Mouse (Mus musculus): ENCODE results near the gene Isg15. TPM values are rescaled to one million over a fixed set of nuclear protein-coding genes. Genes with fewer than 3 reads are reported as not detected.
"Not testable (repeated sequence)": the region's sequence is repeated elsewhere in the genome, so short reads cannot be mapped to it uniquely, and the experiment has no call there.

Gene Isg15
- total RNA-seq, 2 experiments from 2014 or later = 0.87 to 1.3 TPM

DNA sequence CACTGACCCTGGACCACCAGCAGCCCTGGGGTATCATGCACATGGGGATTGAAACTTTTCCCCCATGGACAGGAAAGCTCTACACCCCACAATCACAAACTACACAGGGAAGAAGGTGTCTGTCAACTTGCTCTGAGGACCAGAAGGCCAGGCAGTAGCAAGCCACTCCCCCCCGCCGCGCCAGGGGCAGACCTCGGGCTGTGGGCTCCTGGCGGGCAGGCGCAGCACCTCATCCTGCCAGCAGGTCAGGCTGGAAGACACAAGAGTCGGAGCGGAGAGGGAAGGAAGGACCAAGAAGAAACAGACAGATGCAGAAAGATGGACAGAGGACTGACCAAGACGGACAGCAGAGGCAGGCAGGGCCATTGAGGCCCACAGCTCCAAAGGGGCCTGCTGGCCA lies 23.0 kb downstream of the Isg15 start:
- no peak for DNase-seq (ENCODE audit: low spot score in 2 of 2)
- H3K27ac ChIP-seq = no peak overlapping the region
- no peak for TF ChIP-seq CTCF (conservative IDR thresholded peaks at IDR 0.05)
- H3K4me3 ChIP-seq = no peak overlapping the region

GRCm38 (mm10) chr4:156171828-156172227 lies 28.8 kb downstream of the Isg15 start:
- TF ChIP-seq CTCF (conservative IDR thresholded peaks at IDR 0.05) = no peak
- Histone ChIP-seq H3K4me3 (no peak overlapping the region), H3K27ac (no peak overlapping the region)
- no peak for DNase-seq (ENCODE audit: low spot score in 2 of 2)

DNA sequence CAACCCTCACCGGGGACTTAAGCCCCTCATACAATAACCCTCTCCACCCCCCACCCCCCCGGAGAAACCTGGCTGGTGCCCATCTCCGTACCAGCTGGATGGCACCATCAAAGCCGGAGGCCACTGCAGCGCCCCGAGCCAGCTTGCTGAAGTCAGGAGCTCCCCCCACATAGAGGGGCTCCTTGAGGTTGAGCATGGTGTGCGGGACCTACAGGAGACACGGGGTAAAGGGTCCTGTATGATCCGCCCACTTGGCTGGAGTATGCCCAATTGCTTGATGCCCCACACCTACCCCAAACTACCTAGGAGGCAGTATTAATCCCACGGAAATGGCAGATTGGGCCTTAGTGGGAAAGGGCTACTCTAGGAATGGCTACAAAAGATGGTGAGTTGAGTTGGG lies 31.5 kb downstream of the Isg15 start:
- no peak for DNase-seq (ENCODE audit: low spot score in 2 of 2)
- H3K27ac ChIP-seq = no peak overlapping the region
- no peak for TF ChIP-seq CTCF (conservative IDR thresholded peaks at IDR 0.05)
- H3K4me3 ChIP-seq = no peak overlapping the region

DNA sequence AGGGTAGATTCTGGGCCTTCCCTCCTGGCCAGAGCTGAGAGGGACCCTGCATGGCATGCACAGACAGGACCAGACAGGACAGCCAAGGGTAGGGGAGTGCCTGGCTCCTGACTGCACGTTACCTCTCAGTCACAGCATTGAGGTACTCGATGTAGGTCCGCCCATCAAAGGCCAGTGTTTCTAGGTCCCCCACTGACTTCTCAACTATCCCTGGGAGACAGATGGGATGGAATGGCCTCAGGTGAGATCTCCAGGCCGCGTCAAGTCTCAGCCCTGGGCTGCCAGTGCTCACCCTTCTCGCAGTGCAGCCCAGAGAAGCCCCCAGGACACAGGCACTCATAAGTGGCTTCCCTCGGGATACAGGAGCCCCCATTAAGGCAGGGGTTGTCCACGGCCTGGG lies 32.0 kb downstream of the Isg15 start:
- Histone ChIP-seq H3K27ac (no peak overlapping the region), H3K4me3 (no peak overlapping the region)
- no peak for TF ChIP-seq CTCF (conservative IDR thresholded peaks at IDR 0.05)
- no peak for DNase-seq (ENCODE audit: low spot score in 2 of 2)

GRCm38 (mm10) chr4:156166477-156166876 lies 34.1 kb downstream of the Isg15 start:
- no peak for DNase-seq (ENCODE audit: low spot score in 2 of 2)
- peak; percentile 54 for TF ChIP-seq CTCF (conservative IDR thresholded peaks at IDR 0.05)
- no peak overlapping the region for H3K27ac ChIP-seq
- no peak overlapping the region for H3K4me3 ChIP-seq

DNA sequence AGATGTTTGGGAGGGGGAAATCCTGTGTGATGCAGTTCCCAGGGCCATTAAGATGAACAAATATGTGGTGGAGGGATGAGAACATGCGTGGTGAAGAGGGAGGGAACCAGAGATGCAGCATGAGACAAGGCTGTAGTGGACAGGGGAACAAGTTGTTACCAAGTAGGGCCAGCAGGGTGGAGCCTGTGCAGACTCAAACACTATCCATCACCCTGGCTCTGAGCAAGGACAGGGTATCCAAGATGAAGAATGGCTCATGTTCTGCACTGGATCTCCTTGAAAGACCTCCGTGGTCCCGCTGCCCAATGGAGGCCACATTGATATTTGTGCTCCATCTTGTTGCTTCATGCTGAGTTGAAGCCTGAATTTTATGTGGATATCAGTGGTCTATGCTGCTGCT lies 45.8 kb downstream of the Isg15 start:
- DNase-seq (ENCODE audit: low spot score in 2 of 2) = no peak
- Histone ChIP-seq H3K27ac (no peak overlapping the region), H3K4me3 (no peak overlapping the region)
- no peak for TF ChIP-seq CTCF (conservative IDR thresholded peaks at IDR 0.05)

GRCm38 (mm10) chr4:156150887-156151286 lies 49.7 kb downstream of the Isg15 start:
- not testable (repeated sequence) for DNase-seq (ENCODE audit: low spot score in 2 of 2); H3K27ac ChIP-seq; H3K4me3 ChIP-seq

Small RNA genes within 50 kb of the gene (microRNA-seq; reads per million reads assigned to microRNA genes)
- gene Mir7658 = 5.1 to 5.2 reads per million in 2 experiments

Other genes with a start within 250 kb of the Isg15 start
- gene C1qtnf12, start 238.5 kb downstream of the Isg15 start, total RNA-seq (2021) = 10 to 100 TPM; 11.5 to 18.0 TPM
- 10 to 100 TPM in 1 of 2 experiments, 1 to 10 TPM in 1; 9.3 to 10.1 TPM for gene B3galt6, start 208.2 kb downstream of the Isg15 start, total RNA-seq (2021)
- gene Sdf4, start 207.9 kb downstream of the Isg15 start, total RNA-seq (2021) = 100 to 1,000 TPM; 191 to 194 TPM
- 1 to 10 TPM; 1.3 to 2.3 TPM for gene Tnfrsf4, start 187.0 kb downstream of the Isg15 start, total RNA-seq (2021)
- not detected for gene Tnfrsf18, start 174.7 kb downstream of the Isg15 start, total RNA-seq (2021)
- gene Ttll10, start 141.4 kb downstream of the Isg15 start, total RNA-seq (2021) = under 1 TPM in 1 of 2 experiments, not detected in 1; 0.26 TPM
- gene 9430015G10Rik, start 90.8 kb downstream of the Isg15 start, total RNA-seq (2021) = 10 to 100 TPM; 27.3 to 34.9 TPM
- gene Rnf223, start 70.3 kb downstream of the Isg15 start, total RNA-seq (2021) = 1 to 10 TPM in 1 of 2 experiments, under 1 TPM in 1; 0.79 to 1.1 TPM
- 100 to 1,000 TPM; 146 to 148 TPM for gene Agrn, start 3.3 kb downstream of the Isg15 start, total RNA-seq (2021)
- gene AW011738, start 2.5 kb upstream of the Isg15 start, total RNA-seq (2021) = 1 to 10 TPM; 5.6 to 7.1 TPM
- under 1 TPM; 0.26 to 0.44 TPM for gene Perm1, start 15.1 kb upstream of the Isg15 start, total RNA-seq (2021)
- 10 to 100 TPM; 41.4 to 43.1 TPM for gene Plekhn1, start 34.0 kb upstream of the Isg15 start, total RNA-seq (2021)
- gene Noc2l, start 35.2 kb upstream of the Isg15 start, total RNA-seq (2021) = 10 to 100 TPM; 70.7 to 72.1 TPM
- 1 to 10 TPM; 4.8 to 5.4 TPM for gene Samd11, start 54.8 kb upstream of the Isg15 start, total RNA-seq (2021)
- gene Vmn2r-ps159, start 130.3 kb upstream of the Isg15 start, total RNA-seq (2021) = not detected